18 mouse cellular contexts compared by ENCODE assay signal in genomic region chr9:42102013-42102412, GRCm38 (mm10). TPM values are rescaled to one million over a fixed set of nuclear protein-coding genes. Genes with fewer than 3 reads are reported as not detected.
DNase-seq lines count a peak whose midpoint lies in the region; ATAC-seq and TF ChIP-seq lines count a peak whose summit lies in the region.
"Had no signal": no experiment of that assay in that cellular context is flagged by ENCODE, and none has a peak within 500 bp of the region (broad histone marks: within the 10 kb centered on the region; RNA-seq: fewer than 3 reads in every experiment).

No protein-coding gene starts in this region.

- H3K27ac ChIP-seq in heart, embryonic 10.5 days: peak overlapping the region; percentile 47; the same call in 1 of the 2 replicates
- peak overlapping the region; percentile 24 for H3K27ac ChIP-seq in cortical plate, adult 2 months (ENCODE audit: insufficient read depth, low read length)
- no peak overlapping the region for H3K27ac ChIP-seq in neural tube, embryonic 15.5 days (replicated peaks)
- H3K27ac ChIP-seq: embryonic facial prominence, embryonic 13.5 days; hindbrain, postnatal 0 days; midbrain, embryonic 12.5 days had no signal

- peaks cover 36% of the 10 kb centered on the region for H3K4me1 ChIP-seq in heart, embryonic 10.5 days
- peaks cover 13% of the 10 kb centered on the region for H3K4me1 ChIP-seq in cortical plate, adult 2 months (ENCODE audit: control insufficient read depth, insufficient read depth, low read length)
- H3K4me1 ChIP-seq in neural tube, embryonic 15.5 days: peaks cover 16% of the 10 kb centered on the region
- H3K4me1 ChIP-seq: embryonic facial prominence, embryonic 13.5 days; midbrain, embryonic 12.5 days had no signal

- TF ChIP-seq CTCF in cortical plate, adult 2 months (IDR thresholded peaks at IDR 0.05; ENCODE audit: extremely low read depth, insufficient read depth, low read length): no peak

- H3K4me3 ChIP-seq in heart, embryonic 10.5 days: no peak overlapping the region
- H3K4me3 ChIP-seq in cortical plate, adult 2 months (ENCODE audit: insufficient read depth, low read length): no peak overlapping the region
- no peak overlapping the region for H3K4me3 ChIP-seq in neural tube, embryonic 15.5 days (replicated peaks)
- H3K4me3 ChIP-seq: embryonic facial prominence, embryonic 13.5 days; midbrain, embryonic 12.5 days had no signal

- peaks cover 4% of the 10 kb centered on the region; the same call in 1 of the 2 replicates for H3K36me3 ChIP-seq in heart, embryonic 10.5 days
- H3K36me3 ChIP-seq in neural tube, embryonic 15.5 days: no peaks in the 10 kb centered on the region; the same call in 1 of the 2 replicates
- H3K36me3 ChIP-seq: midbrain, embryonic 12.5 days had no signal

- no peaks in the 10 kb centered on the region for H3K27me3 ChIP-seq in heart, embryonic 10.5 days (ENCODE audit: insufficient read depth, poor library complexity, severe bottlenecking)
- no peaks in the 10 kb centered on the region for H3K27me3 ChIP-seq in neural tube, embryonic 15.5 days (replicated peaks)
- H3K27me3 ChIP-seq: CH12.LX; embryonic facial prominence, embryonic 13.5 days; midbrain, embryonic 12.5 days had no signal

- TF ChIP-seq POLR2A in cortical plate, adult 2 months (IDR thresholded peaks at IDR 0.05; ENCODE audit: extremely low read depth, insufficient read depth, low read length): no peak

- WGBS in heart, embryonic 10.5 days: 47% methylated on average over 6 of the region's 6 CpGs
- WGBS in neural tube, embryonic 15.5 days: 87% methylated on average over 6 of the region's 6 CpGs

- no peaks in the 10 kb centered on the region for H3K9me3 ChIP-seq in heart, embryonic 10.5 days
- no peaks in the 10 kb centered on the region for H3K9me3 ChIP-seq in neural tube, embryonic 15.5 days (replicated peaks)
- H3K9me3 ChIP-seq: embryonic facial prominence, embryonic 13.5 days; midbrain, embryonic 12.5 days had no signal

- no peak overlapping the region for H3K4me2 ChIP-seq in neural tube, embryonic 15.5 days
- H3K4me2 ChIP-seq: embryonic facial prominence, embryonic 13.5 days; midbrain, embryonic 12.5 days had no signal

- no peak for DNase-seq in heart, embryonic 10.5 days (ENCODE audit: low spot score)
- no peak for DNase-seq in heart, adult 11 months
- peak; percentile 60 to 76 for DNase-seq in lung, adult 18-20 months
- no peak for DNase-seq in lung, postnatal 10 days
- peak; percentile 62 for DNase-seq in yolk sac, embryonic 10.5 days (ENCODE audit: low spot score)
- DNase-seq: adrenal gland, adult 8-10 months; gastrocnemius, postnatal 25 days; kidney, adult 2 months; liver; thymus, adult 18-20 months; thymus, postnatal 4 days had no signal

- H3K9ac ChIP-seq in neural tube, embryonic 15.5 days (replicated peaks): no peak overlapping the region
- H3K9ac ChIP-seq: embryonic facial prominence, embryonic 13.5 days; midbrain, embryonic 12.5 days had no signal

- ATAC-seq in neural tube, embryonic 15.5 days (ENCODE audit: low FRiP score): no peak
- ATAC-seq: forebrain, embryonic 14.5 days; hindbrain, postnatal 0 days had no signal

RNA-seq across cellular contexts. Expression of gene Sorl1, which starts 22.1 kb away (rescaled TPM):
- 6.8 and 12.6 TPM in 2 replicates for polyA plus RNA-seq in heart, embryonic 10.5 days (2016; fragmentation: Nextera tagmentation; extraction: Ambion mirVana)
- polyA plus RNA-seq in cortical plate, adult 2 months (2012; rRNA removed): 73.1 and 77.2 TPM in 2 replicates
- 12.6 and 13.3 TPM in 2 replicates for polyA plus RNA-seq in neural tube, embryonic 15.5 days (2015; fragmentation: Nextera tagmentation; extraction: Ambion mirVana)

Comparison
In these comparisons a context has a peak if more than half of its experiments do, and no peak if none do; other contexts are left out.
1. DNase-seq: peak in lung, adult 18-20 months (2 of 2) and yolk sac, embryonic 10.5 days (single experiment); none in heart, embryonic 10.5 days (single experiment), heart, adult 11 months (single experiment) and lung, postnatal 10 days (single experiment).